Mouse (Mus musculus) heart, postnatal 0 days (tissue): Measurements from ENCODE around the gene Ephb2.

Experiments
- CTCF ChIP-seq: IDR thresholded peaks from 2 replicates; pipeline ENCODE4 v1.5.1; 2016; ENCODE audit warnings: antibody characterized with exemption, control low read depth, low read depth
- EP300 ChIP-seq: IDR thresholded peaks from 2 replicates; pipeline ENCODE4 v1.6.1; 2016; ENCODE audit warnings: antibody characterized with exemption, low read depth

GRCm38 (mm10) chr4:136828664-136829569 lies 6.9 kb downstream of the Ephb2 start:
- TF ChIP-seq CTCF = no peak
- no peak for TF ChIP-seq EP300
